Mouse (Mus musculus) heart, embryonic 16.5 days (tissue): ENCODE measurements around the gene Ripor3. TPM values are rescaled to one million over a fixed set of nuclear protein-coding genes. Genes with fewer than 3 reads are reported as not detected.

ENCODE experiments used
- ATAC-seq: fragments of 200-750 bp; cut with Nextera tagmentation; replicated peaks from 2 replicates; pipeline ENCODE4 v1.8.0; 2017; ENCODE audit warnings: moderate number of reproducible peaks; ENCODE audit not compliant: insufficient read depth, low FRiP score; ENCODE audit errors: extremely low read depth
- H3K27ac ChIP-seq: fragments of 300-500 bp; sonication (generic); 2 replicates; pipeline ENCODE4 v1.5.1; 2014; ENCODE audit warnings: mild to moderate bottlenecking, low read length, control low read depth, moderate library complexity
- H3K27me3 ChIP-seq: fragments of 300-500 bp; sonication (generic); 2 replicates; pipeline ENCODE4 v1.6.1; 2014; ENCODE audit warnings: low read length, mixed read lengths; ENCODE audit not compliant: control insufficient read depth, insufficient read depth
- H3K36me3 ChIP-seq: fragments of 300-500 bp; sonication (generic); 2 replicates; pipeline ENCODE4 v1.6.1; 2014; ENCODE audit not compliant: control insufficient read depth, insufficient read depth
- H3K4me1 ChIP-seq: fragments of 300-500 bp; sonication (generic); 2 replicates; pipeline ENCODE4 v1.6.1; 2014; ENCODE audit warnings: low read length, mixed read lengths; ENCODE audit not compliant: control insufficient read depth, insufficient read depth
- H3K4me2 ChIP-seq: fragments of 300-500 bp; sonication (generic); 2 replicates; pipeline ENCODE4 v1.6.1; 2014; ENCODE audit warnings: low read depth, mild to moderate bottlenecking, control low read depth, low read length
- H3K4me3 ChIP-seq: fragments of 300-500 bp; sonication (generic); 2 replicates; pipeline ENCODE4 v1.5.1; 2014; ENCODE audit warnings: mild to moderate bottlenecking, control low read depth, low read length
- H3K9ac ChIP-seq: fragments of 300-500 bp; sonication (generic); 2 replicates; pipeline ENCODE4 v1.6.1; 2014; ENCODE audit warnings: low read length, control low read depth
- H3K9me3 ChIP-seq: fragments of 300-500 bp; sonication (generic); replicated peaks from 2 replicates; pipeline ENCODE4 v1.6.1; 2016; ENCODE audit warnings: low read length; ENCODE audit not compliant: control insufficient read depth
- WGBS: fragments of 180-500 bp; shearing (Covaris S2); extraction: QIAGEN DNeasy Blood & Tissue Kit; methylation state at CpG from one replicate; pipeline ENCODE4 v1.1.7; 2014; 5-methylcytosine and 5-hydroxymethylcytosine counted together
- polyA plus RNA-seq: library from polyadenylated mRNA; unstranded; fragments of >200 nt; fragmentation: Nextera tagmentation; extraction: Ambion mirVana; gene quantifications from 2 replicates; pipeline ENCODE4 v1.2.1, GENCODE M21; 2015

Ripor3 gene
- polyA plus RNA-seq, 1 experiment from 2014 or later = 0.84 TPM

- no peaks in the 10 kb centered on the region for H3K9me3 ChIP-seq
- no peaks in the 10 kb centered on the region for H3K36me3 ChIP-seq
- H3K4me2 ChIP-seq = peak overlapping the region; percentile 88
- peak overlapping the region; percentile 78 for H3K4me3 ChIP-seq
- H3K9ac ChIP-seq = peak overlapping the region; percentile 87
- ATAC-seq = peak; percentile 25
- under 1% methylated on average over 18 of the region's 18 CpGs for WGBS
- peak overlapping the region; percentile 84 for H3K27ac ChIP-seq
- H3K4me1 ChIP-seq = peaks cover 29% of the 10 kb centered on the region
- no peaks in the 10 kb centered on the region for H3K27me3 ChIP-seq
These were observed 77.6 kb downstream of the Ripor3 start for GRCm38 (mm10) chr2:167932727-167933231.

- H3K4me1 ChIP-seq = peaks cover 29% of the 10 kb centered on the region
- peak; percentile 96 for ATAC-seq
- WGBS = under 1% methylated on average over 96 of the region's 99 CpGs
- peak within 1 kb of the TSS; percentile 78 for H3K4me3 ChIP-seq
- H3K36me3 ChIP-seq = no peaks in the 10 kb centered on the region
- H3K27me3 ChIP-seq = no peaks in the 10 kb centered on the region
- peak within 1 kb of the TSS; percentile 84 for H3K27ac ChIP-seq
- no peaks in the 10 kb centered on the region for H3K9me3 ChIP-seq
- H3K9ac ChIP-seq = peak within 1 kb of the TSS; percentile 87
- H3K4me2 ChIP-seq = peak within 1 kb of the TSS; percentile 88
These were observed 78.3 kb downstream of the Ripor3 start, which contains the start of gene Ptpn1 for GRCm38 (mm10) chr2:167931985-167932726. TSS of gene Ptpn1 (plus strand) at chr2:167932057.

- Histone ChIP-seq H3K36me3 (no peaks in the 10 kb centered on the region), H3K27me3 (no peaks in the 10 kb centered on the region), H3K4me1 (peaks cover 25% of the 10 kb centered on the region), H3K9ac (peak overlapping the region; percentile 87; the same call in 1 of the 2 replicates), H3K4me3 (no peak overlapping the region; the same call in 1 of the 2 replicates), H3K27ac (no peak overlapping the region), H3K4me2 (peak overlapping the region; percentile 61), H3K9me3 (no peaks in the 10 kb centered on the region)
- no peak for ATAC-seq
- 94% methylated on average over 3 of the region's 3 CpGs for WGBS
These were observed 79.4 kb downstream of the Ripor3 start for GRCm38 (mm10) chr2:167930975-167931374.

Other genes with a start within 250 kb of the Ripor3 start
- 44.7 and 50.8 TPM in 2 replicates for gene Ptpn1, start 78.6 kb downstream of the Ripor3 start, polyA plus RNA-seq
- 5.4 and 6.7 TPM in 2 replicates for gene Pard6b, start 70.4 kb upstream of the Ripor3 start, polyA plus RNA-seq
- 1.4 and 1.6 TPM in 2 replicates for gene Adnp, start 196.5 kb upstream of the Ripor3 start, polyA plus RNA-seq
- gene Gm20716, start 219.7 kb upstream of the Ripor3 start, polyA plus RNA-seq = 10.8 and 11.8 TPM in 2 replicates
- 89.3 and 104 TPM in 2 replicates for gene Dpm1, start 220.0 kb upstream of the Ripor3 start, polyA plus RNA-seq
- gene Mocs3, start 220.0 kb upstream of the Ripor3 start, polyA plus RNA-seq = 4.3 and 4.9 TPM in 2 replicates